Mouse (Mus musculus) midbrain, embryonic 16.5 days (tissue): Measurements from ENCODE around the gene Foxn2. TPM values are rescaled to one million over a fixed set of nuclear protein-coding genes. Genes with fewer than 3 reads are reported as not detected.

Experiments
- polyA plus RNA-seq: library from polyadenylated mRNA; unstranded; fragments of >200 nt; fragmentation: Nextera tagmentation; extraction: Ambion mirVana; gene quantifications from 2 replicates; pipeline ENCODE4 v1.2.1, GENCODE M21; 2015

The Foxn2 gene
- polyA plus RNA-seq, 1 experiment from 2014 or later = 7.6 TPM

Other genes starting within 250 kb of the Foxn2 start
- 37.9 and 39.5 TPM in 2 replicates for gene Ppp1r21, start 89.4 kb downstream of the Foxn2 start, polyA plus RNA-seq
- gene Ston1, start 157.0 kb downstream of the Foxn2 start, polyA plus RNA-seq = 1.0 and 1.7 TPM in 2 replicates
- gene Gtf2a1l, start 227.9 kb downstream of the Foxn2 start, polyA plus RNA-seq = 0.39 and 0.49 TPM in 2 replicates